Mouse (Mus musculus): Measurements from ENCODE around the gene Efhd2.
A peak's percentile ranks its signal among the peaks of the same experiment; 100 is the strongest.

Efhd2 gene

DNA sequence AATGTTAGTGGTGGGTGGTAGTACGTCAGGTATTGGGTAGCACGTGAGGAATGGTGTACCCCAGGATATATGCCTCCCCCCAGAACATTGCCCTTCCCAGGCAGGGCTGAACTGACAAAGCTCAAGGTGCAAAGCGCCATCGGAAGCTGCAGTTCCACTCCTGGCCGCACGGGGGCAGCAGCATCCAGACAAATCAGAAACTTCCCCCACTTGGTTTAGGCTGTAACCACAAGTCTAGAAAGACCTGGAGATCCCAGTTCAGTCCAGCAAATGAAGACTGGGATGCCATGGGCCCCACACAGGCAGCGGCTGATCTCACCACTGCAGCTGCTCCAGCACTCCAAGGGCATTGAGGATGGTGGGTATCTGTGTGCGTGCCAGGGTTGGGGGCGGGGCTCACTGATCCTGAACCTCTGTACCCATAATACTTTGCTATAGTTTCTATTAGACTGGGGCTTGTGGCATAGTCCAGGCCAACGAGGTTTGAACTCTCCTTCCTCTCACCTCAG, 17.2 kb downstream of the Efhd2 start:
- DNase-seq = peak; percentile 67 to 84

DNA sequence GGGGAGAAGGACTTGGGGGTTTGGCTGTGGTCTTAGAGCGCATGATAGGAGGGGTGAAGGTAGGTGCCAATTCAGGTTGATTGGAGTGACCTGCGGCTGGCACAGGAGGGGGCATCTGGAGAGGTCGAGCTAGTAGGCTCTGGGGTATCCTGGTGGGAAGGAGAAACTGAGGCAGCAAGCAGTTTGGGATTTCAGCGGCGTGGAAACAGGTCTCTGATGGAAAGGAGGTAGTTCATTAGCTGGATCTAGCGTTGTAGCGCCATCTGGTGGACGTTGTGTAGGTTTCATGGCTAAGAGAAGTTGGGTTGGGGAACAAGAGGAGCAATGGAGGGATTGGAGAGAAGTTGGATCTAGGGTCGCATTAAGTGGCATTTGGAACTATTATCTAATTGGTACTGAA, 21.3 kb downstream of the Efhd2 start:
- peak in 1 of 2 experiments; percentile 47 for DNase-seq

DNA sequence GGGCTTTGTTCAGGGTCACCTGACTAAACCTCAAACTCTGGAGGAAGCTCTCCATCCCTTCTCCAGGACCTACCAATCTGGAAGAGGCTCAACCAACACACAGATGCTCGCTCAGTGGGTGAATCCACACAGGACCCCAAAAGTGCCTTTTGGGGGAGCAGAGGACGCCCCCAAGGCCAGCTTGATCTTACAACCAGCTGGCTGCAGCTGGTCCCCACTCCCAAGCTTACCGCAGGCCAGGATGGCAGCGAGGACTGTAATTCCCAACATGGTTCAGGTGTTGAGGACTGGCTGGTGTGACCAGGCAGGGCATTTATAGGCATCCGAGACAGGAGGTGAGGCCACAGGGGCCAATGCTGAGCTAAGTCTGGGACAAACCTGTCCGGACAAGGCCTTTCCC, 28.7 kb downstream of the Efhd2 start, which contains the start of gene Ctrc:
Gene Ctrc, minus strand, starts transcription at position 361 of the 400 bp plus-strand sequence.
- no peak for DNase-seq

DNA sequence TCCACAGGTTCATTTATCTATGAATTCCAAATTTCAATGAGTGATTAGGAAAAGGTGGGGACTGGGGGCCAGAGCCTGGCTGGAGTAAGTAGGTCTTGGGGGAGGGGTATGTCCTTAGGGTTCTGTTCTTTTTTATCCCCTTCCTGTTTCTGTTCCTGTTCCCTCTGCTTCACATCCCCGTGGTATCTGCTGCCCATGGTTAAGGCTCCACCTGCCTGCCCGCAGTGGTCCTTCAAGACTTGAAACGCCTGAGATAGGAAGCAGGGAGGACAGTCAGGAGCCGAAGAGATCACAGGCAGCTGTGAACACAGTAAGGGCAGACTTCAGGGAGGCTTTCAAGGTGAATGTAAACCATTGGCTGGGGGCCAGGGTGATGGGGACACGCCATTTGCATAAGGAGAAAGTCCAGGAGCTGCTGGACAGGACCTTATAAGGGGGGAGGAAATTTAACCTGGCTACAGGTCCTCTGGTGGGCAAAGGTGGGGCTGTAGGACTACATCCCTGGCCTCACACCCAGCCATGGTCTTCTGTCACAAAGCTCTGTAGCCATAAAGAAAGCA, 40.1 kb downstream of the Efhd2 start:
- peak in 1 of 2 experiments; percentile 41 for DNase-seq

DNA sequence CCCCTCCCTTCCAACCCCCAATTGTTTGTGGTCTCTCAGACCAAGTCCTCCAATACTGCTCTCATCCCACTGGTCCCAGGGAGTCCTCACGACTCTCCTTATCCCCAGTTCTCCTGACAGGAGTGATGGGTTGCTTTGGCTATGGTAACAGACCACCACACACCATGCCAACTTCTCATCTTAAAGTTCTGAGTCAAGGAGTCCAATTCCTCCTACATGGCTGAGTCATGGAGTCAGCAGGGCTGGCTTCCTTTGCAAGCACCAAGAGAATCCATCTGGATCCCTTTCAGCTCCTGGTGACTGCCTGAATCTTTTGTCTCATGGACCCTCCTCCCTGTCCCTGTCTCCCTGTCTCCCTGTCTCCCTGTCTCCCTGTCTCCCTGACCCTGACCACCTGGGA, 40.8 kb downstream of the Efhd2 start:
- DNase-seq = no peak

DNA sequence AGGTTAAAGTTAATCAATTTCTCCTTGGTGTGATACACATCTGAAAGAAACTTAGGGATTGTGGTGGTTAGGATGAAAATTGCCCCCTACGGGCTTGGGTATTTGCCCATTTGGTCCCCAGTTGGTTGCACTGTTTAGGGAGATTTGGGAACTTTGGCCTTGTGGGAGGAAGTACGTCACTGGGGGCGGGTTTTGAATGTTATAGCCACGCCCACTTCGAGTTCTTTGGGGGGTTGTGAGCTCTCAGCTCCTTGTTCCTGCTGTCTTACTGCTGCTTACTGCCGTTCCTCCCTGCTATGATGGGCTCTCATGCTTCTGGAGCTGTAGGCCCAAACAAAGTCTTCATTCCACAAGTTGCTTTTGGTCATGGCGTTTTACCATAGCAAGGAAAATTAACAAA, 43.4 kb downstream of the Efhd2 start:
- DNase-seq = no peak

DNA sequence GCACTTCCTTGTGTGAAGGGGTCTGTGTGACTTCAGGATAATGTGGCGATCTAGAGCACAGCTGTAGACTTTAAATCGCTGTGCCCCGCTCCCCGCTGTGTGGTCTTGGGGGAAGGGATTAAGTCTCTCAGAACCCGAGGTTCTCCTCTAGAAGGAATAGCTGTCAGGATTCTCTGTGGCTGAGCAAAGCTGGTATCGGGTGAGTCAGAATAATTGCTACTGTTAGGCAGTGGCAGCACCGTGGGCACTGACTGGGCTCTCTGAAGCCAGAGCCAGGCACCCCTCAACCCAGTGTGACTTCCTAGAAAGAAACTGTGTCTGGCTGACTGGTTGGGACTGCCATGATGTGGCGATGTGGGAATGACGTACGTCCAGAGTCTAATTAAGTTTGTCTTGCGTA, 44.3 kb downstream of the Efhd2 start:
- no peak for DNase-seq

DNA sequence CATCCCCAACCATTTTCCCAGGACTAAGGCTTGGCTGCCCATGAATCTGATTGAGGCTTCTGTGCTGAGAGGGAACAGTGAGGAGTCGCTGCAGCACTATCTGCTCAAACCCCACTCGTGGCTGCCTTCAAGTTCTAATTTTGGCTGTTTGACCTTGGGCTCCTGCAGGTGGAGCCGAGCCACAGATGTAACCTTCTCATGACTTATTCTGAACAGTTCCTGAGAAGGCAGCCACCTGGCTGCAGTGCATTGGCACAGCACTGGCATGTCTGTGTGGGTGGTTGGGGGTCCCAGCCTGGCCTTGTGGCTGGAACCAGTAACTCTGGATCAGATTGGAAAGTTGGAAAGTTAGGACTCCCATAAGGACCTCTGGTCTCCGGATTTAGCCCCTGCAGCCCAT, 46.5 kb downstream of the Efhd2 start:
- DNase-seq = no peak

DNA sequence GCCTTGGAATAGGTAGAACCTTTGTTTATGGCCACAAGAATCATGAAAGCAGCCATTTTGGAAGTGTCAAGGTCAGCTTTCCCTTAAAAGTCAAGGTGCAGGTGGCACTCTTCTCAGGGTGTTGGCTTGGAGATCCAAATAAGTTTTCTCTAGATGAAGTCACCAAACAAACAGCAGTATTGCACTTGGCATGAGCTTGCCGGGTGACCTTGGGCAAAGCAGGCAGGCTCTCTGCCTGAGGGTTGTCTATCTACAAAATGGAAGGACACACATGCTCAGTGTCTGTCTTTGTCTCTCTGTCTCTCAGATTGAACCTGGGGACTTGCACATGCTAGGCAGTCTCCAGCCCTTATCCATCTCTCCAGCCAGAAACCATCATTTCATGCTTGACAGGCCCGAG, 47.3 kb downstream of the Efhd2 start:
- DNase-seq = no peak

DNA sequence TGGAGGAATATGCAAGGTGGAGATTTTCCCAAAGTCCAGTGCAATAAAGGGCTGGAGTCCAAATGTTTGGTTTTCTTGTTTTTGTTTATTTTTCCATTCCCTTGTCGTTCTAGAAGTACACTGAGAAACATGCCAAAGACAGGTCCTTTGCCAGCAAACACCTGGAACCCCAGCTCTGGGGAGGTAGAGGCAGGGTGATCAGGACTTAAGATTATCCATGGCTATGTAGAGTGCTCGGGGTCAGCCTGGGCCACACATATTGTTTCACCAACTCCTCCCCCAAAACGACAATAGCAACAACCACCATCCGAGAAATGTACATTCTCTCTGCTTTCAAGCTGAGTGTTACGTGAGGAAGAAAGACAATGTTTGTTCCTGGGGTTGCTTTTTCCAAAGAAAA, 48.7 kb downstream of the Efhd2 start, which contains the start of gene Cela2a:
Gene Cela2a, minus strand, starts transcription at position 101 of the 400 bp plus-strand sequence.
- no peak for DNase-seq

DNA sequence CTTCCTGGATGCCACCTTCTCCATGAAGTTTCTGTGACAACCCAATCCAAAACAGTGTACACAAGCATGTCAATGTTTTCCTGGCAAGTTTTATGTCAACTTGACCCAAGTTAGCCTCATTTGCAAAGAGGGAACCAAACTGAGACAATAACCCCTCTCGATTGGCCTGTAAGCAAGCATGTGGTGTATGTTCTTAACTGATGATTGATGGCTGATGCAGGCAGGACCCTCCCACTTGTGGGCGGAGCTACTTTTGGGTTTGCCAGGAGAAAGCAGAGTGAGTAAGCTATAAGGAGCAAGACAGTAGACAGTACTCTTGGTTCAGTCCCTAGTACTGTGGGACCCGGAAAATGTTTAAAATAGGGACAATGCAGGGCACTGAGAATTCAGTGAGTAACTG, 51.7 kb downstream of the Efhd2 start:
- no peak for DNase-seq

DNA sequence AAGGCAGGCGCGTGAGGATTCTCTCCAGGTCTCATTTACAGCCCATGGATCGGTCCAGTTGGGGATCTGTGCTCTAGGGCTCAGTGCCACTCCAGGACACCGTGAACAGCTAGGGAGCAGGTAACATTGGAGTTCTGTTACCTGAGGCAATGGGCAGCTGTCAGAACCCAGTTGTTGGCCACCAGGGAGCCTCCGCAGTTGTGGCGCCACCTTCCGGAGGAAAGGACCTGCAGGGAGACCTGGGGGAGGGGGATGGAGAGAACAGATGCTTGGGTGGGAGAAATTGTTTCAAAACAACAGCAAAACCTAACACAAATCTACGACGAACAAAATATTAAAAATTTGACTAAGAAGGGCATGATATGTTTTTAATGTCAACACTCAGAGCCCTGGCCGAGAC, 52.6 kb downstream of the Efhd2 start:
- peak in 1 of 2 experiments; percentile 20 for DNase-seq

DNA sequence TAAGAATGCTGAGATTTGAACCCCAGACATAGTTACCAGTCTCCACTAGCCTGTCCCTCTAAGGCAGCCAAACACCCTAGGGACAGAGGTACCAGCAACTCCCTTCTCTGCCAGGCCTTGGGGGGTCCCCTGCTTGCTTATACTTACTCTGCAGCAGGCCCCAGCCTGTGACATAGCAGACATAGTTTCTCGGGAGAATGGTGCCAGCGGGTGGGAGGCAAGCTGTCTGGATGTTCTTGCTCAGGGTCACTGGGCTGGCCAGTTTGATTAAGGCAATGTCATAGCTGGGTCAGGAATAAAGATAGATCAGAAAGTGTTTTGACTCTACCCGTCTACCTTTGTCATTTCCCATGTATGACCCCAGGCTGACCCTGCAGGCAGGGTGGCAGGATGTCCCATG, 53.5 kb downstream of the Efhd2 start:
- DNase-seq = no peak

DNA sequence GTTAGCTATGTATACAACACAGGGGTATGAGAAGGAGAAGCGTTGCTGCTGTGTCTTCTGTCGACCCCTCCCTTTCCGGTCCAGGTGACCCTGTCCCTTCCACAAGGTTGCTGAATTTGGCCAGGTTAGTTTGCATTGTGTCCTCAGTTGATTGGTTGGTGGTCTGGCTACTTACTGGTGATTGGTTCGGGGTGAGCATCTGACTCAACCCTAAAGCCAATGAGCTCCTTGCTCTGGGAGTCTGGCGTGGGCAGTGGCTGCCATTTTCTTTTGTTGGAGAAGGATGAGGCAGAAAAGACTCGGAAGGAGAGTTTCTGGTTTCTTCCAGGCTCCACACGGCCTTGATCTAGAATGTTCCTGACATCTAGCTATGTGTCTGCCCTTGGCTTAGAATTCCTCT, 55.4 kb downstream of the Efhd2 start:
- no peak for DNase-seq

DNA sequence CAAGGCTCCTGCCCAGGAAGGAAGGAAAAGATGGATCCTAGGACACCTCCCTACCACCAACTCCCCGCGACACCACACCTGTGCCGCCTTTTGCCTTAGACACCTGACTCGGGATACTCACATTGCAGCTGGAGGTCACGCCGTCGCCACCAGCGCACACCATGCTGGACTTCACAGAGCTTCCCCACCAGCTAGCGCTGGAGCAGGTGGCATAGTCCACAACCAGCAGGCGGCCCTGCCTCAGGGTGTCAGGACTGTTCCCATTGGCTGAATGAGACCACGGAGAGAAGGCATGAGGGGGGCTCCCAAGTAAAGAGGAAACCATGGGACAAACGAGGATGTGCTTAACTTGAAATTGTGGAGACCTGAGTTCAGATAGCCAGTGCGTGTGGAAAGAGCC, 55.9 kb downstream of the Efhd2 start:
- no peak for DNase-seq

DNA sequence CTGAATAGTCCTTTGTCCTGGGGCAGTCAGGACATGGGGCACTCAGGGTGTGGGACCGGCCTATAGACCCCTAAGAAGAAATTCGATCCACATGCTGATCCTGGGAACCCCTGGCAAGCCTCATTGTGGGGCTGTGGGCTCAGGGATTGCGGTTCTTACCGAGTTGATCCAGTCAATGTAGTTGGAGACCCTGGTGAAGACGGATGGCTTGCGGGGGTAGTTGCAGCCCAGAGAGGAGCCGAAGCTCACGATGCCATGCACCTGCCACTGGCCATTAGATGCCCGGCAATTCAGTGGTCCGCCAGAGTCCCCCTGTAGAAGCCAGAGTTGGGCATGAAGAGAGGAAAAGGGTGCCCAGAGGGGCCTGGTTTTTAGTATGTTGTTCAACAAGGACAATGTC, 57.0 kb downstream of the Efhd2 start:
- DNase-seq = no peak

DNA sequence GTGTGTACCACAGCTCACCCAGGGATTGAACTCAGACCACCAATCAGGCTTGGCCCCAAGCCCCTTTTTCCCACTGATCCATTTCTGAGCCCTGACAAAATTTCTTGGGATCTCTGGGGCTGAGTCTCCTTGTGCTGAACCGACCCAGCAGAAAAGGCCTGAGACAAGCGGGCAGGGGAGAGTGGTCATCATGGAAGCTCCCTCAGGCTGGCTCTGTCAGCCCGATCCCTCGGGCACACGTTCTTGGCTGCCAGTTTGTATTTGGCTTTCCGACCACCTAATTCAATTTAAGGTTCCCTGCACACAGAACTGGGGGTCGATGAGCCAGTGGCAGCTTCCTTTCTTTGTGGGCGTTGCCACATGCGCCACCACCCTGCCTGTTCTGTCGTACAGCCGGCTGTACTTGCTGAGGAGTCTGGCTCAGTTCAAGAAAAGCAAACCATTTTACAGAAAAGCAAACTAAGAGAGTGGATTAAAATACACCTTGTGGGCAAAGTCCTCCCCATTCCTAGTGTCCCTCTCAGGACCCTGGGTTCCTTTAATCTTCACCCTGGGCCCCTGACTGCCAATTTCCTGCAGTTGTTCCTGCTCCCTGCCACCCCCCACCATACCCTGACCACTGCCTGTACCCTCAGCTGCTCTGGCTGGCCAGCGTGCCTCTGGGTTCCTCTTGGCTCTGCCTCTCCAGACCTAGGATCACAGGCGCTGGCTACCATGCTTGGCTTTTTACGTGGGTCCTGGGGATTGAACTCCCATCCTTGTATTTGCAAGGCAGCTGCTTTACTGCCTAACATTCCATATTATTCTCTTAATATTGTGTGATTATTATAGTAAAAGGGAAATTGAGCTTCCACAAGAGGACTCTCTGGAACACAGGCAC, 57.7 kb downstream of the Efhd2 start:
- DNase-seq = no peak

DNA sequence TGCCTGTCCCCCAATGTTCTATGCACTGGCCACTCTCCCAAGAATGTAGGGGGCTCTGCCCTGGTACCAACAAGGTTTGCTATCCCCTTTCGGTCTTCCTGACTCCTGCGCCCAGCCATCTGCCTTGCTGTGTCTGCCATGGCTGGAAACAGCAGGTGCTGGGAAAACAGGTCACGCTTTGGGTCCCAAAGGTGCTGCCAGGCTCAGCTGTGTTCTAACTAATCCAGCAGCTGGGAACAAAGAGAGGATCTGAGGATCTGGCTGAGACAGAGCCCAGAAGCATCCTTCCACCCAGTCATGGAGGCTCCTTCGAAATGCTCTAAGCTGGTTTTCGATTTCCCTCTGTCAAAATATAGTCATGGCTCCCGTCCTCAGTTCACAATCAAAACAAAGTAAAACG, 58.5 kb downstream of the Efhd2 start:
- DNase-seq = no peak

DNA sequence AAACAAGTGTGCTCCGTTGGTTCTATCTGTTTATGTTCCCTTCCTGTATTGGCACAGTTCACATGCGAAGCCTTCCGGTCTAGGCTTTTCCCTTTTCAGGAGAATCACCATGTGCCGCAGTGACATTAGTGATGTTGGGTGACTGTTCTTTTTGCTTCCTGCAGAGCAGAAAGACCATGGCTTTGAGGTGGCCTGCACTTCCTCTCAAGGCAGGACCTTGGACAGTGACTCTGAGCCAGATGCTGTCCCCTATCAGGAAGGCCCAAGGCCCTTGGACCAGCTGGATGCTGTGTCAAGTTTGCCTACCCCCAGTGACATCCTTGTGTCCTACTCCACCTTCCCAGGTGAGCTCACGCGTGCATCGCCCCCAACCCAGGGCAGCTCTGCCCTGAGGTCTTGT, 63.3 kb downstream of the Efhd2 start:
- DNase-seq = no peak

DNA sequence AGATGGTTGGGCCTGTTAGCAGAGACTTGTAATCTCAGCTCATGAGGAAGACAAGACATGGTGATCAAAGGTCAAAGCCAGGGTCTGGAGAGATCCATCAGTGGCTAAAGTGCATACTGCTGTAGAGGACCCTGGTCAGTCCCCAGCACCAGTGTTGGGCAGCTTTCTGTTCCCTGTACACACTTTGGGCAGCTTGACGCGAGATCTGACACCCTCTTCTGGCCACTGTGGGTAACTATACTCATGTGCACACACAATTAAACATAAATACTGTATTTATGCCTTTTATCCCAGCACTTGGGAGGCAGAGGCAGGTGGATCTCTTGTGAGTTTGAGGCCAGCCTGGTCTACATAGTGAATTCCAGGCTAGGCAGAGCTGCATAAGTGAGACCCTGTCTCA, 63.7 kb downstream of the Efhd2 start:
- DNase-seq = no peak

DNA sequence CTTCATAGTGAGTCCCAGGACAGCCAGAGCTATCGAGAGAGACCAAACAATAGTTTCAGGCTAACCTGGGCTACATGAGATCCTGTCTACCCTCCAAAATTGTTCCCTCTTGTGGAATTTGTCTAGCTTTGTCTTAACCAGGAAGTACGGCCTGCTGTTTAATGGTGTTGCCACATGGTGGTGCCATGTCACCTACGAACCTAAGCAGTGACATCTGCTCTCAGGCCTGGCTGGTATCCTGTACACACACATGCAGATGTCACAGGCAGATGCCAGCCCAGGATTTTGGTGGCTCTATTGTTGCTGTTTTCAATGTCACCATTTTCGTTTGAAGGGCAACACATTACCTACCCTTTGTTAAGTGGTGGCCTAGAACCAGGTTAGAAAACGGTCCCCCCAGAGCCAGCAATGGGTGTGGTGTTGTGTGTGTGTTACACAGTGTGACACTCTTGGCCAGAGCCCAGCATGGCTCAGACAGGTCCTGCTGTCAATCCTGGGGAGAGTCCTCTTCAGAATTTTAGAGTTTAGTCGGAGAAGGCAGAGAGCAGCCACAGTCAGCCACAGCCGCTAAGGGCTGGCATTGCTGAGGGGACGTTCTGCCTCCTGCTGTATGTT, 64.8 kb downstream of the Efhd2 start:
- no peak for DNase-seq
